Mouse (Mus musculus): ENCODE data around the gene Dnph1.

DNA sequence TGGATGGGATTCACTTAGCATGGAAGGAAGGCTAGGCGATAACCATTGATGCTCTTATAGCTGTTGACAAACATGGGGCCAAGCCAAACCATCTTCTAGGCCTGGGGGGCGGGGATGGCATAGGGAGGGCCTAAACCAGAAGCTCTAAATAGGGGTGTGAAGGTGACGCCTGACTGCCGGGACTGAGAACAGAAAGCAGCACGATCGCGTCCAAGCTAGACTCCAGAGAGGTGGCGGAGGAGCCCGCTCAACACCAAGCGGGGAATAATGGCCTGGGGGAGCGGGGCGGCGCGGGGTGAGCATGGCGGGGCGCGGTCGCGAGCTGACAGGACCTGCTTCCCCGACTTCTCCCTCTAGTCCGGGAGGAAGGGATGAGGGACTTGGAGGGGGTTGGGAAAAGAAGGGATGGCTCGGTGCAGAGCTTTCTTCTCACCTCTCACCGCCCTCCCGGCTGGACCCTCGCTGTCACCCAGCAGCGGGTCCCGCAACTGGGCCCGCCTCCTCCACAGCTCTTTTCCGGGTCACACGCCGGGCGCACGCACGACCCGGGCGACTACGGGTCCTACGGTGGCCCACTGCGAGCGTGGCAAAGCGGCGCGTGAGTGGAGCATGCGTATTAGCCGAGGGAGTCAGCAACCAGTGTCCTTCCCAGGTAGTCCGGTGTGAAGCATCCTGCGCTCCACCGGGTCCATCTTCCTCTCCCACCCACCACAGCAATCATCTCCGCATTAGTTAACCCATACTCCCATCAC, 49.5 kb downstream of the Dnph1 start, which contains the start of gene Cul9:
- TF ChIP-seq CTCF (IDR thresholded peaks at IDR 0.05; ENCODE audit: borderline replicate concordance, extremely low read depth, insufficient read depth, insufficient read length) (no peak), POLR2A (IDR thresholded peaks at IDR 0.05; ENCODE audit: borderline replicate concordance, extremely low read depth, insufficient read depth, insufficient read length, poor library complexity, severe bottlenecking) (peak; percentile 43; the same call in 1 of the 2 replicates)
